Mouse (Mus musculus): ENCODE results near the gene Nsa2.

Nsa2 gene

DNA sequence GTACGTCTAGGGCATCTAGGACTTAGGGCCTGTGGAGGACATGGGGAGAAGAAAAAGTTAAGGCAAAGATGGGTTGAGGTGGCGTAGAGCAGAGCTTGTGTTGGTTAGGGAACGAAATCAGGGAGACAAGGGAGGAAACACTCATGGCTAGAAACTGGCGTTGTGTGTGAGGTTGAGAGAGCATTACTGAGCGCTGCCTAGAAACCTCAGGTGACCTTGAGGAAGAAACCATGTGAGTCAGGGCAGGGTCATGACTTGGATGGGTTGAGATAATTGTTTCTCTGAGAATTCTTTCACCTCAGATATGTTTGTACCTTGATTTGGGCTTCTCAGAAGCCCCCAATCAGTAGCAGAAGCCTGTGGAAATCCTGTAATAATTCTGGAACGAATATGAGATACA is 50.3 kb downstream of the Nsa2 start:
- in situ Hi-C loops (cut with MboI, MseI) = no loop called here

DNA sequence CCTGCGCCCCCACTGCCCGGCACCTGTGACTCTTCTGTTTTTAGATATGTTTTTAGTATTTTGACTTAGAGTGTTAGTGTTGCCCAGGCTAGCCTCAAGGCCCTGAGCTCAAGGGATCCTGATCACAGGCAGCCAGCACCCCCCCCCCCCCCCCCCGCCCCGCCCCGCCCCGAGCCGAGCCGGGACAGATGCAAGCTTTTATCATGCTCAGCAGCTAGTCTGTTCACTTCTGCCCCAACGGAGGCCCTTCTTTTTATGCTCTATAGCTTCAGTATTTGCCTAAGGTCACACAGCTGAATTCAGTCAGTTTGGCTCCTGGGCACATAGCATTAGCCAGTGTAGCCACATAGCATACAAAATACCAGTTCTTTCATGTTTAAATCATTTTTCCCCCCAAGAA is 51.4 kb downstream of the Nsa2 start:
- in situ Hi-C loops (cut with MboI, MseI) = no loop called here

DNA sequence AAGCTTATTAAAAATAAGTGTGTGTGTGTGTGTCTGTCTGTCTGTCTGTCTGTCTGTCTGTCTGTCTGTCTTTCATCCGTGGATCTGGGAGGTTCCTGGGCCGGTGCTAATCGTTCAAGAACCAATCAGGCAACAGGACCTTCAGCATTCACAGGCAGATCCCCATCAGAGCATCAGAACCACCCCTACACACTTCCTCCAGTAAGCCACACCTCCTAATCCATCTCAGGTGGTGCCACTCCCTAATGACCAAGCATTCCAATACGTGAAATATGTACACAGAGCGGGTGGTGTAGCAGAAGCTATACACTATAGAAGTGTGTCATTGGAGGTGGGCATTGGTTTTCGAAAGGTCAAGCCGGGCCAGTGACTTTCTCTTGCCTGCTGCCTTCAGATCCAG is 55.3 kb downstream of the Nsa2 start:
- in situ Hi-C loops (cut with MboI, MseI) = no loop called here

DNA sequence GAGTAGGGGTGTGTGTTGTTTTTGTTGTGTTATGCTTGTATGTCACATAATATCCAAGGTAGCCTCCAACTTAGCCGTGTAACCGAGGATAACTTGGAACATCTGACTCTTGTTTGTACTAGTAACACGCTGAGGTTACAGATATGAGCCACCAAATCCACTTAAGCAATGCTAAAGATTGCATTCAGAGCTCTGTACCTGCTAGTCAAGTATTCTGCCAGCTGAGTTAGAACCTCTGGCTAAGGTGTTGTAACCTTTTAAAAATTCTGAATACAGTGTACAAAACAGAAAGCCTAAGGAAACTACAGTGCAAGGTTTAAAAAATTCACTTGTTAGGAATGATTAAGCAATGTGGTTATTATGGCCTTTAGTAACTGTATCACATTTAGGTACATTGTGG is 57.1 kb downstream of the Nsa2 start:
- in situ Hi-C loops (cut with MboI, MseI) = no loop called here

DNA sequence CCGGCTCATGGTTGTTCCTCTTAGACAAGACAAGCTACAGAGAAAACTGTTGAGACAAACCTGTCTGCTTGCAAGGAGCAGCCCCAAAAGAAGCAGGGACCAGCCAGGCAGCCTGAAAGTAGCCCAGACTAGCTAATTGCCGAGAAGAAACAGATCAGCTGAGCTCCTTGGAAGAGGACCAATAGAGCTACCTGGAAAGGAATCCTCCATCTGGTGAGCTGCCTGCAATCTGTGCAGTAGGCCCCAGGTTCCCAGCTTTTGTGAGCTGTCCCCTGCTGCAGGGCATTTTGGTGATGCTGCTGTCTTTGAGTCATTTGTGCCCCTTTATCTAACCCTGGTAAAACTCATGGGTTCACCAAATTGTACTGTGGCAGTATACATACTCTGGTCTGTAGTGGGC is 57.5 kb downstream of the Nsa2 start:
- in situ Hi-C loops (cut with MboI, MseI) = no loop called here
